Mouse (Mus musculus): ENCODE results near the gene Cd164. TPM values are rescaled to one million over a fixed set of nuclear protein-coding genes. Genes with fewer than 3 reads are reported as not detected.

The Cd164 gene
- total RNA-seq (2021), result 100 to 1,000 TPM; 182 to 197 TPM

GRCm38 (mm10) chr10:41518981-41519618 is at the start of gene Cd164:
Gene Cd164, plus strand, starts transcription at chr10:41519414.
- intact Hi-C loops (cut with DNase I), result loop anchor here (1.0 to 5.0 kb wide), 3 partner anchors 159 to 288 kb away; partner anchors contain the start of genes Cep57l1 and Sesn1
- peak; percentile 94 for DNase-seq

- intact Hi-C loops (cut with DNase I), result no loop called here
- no peak for DNase-seq
Measured at GRCm38 (mm10) chr10:41470693-41471092, 48.5 kb upstream of the Cd164 start.

- no peak for DNase-seq
- intact Hi-C loops (cut with DNase I), result no loop called here
Measured at GRCm38 (mm10) chr10:41472534-41472933, 46.7 kb upstream of the Cd164 start.

GRCm38 (mm10) chr10:41472962-41473481 is 46.2 kb upstream of the Cd164 start:
- intact Hi-C loops (cut with DNase I), result no loop called here
- no peak for DNase-seq

- intact Hi-C loops (cut with DNase I), result no loop called here
- peak; percentile 87 to 88 for DNase-seq
Measured at GRCm38 (mm10) chr10:41473782-41474468, 45.3 kb upstream of the Cd164 start.

GRCm38 (mm10) chr10:41474981-41475391 is 44.2 kb upstream of the Cd164 start:
- intact Hi-C loops (cut with DNase I), result no loop called here
- peak; percentile 71 to 74 for DNase-seq

- intact Hi-C loops (cut with DNase I), result no loop called here
- DNase-seq, result peak; percentile 82
Measured at GRCm38 (mm10) chr10:41476171-41477017, 42.8 kb upstream of the Cd164 start, which contains the start of gene Mical1. Gene Mical1, plus strand, starts transcription at chr10:41476314.

- intact Hi-C loops (cut with DNase I), result no loop called here
- no peak for DNase-seq
Measured at GRCm38 (mm10) chr10:41477018-41477277, 42.3 kb upstream of the Cd164 start.

GRCm38 (mm10) chr10:41477278-41478181 is 41.7 kb upstream of the Cd164 start:
- peak; percentile 82 to 84 for DNase-seq
- intact Hi-C loops (cut with DNase I), result no loop called here

GRCm38 (mm10) chr10:41479961-41480360 is 39.3 kb upstream of the Cd164 start:
- intact Hi-C loops (cut with DNase I), result no loop called here
- no peak for DNase-seq

GRCm38 (mm10) chr10:41480938-41481880 is 38.0 kb upstream of the Cd164 start:
- intact Hi-C loops (cut with DNase I), result no loop called here
- DNase-seq, result peak in 1 of 2 experiments; percentile 25

GRCm38 (mm10) chr10:41482446-41482845 is 36.8 kb upstream of the Cd164 start:
- intact Hi-C loops (cut with DNase I), result no loop called here
- DNase-seq, result no peak

- intact Hi-C loops (cut with DNase I), result no loop called here
- DNase-seq, result no peak
Measured at GRCm38 (mm10) chr10:41485778-41486177, 33.4 kb upstream of the Cd164 start.

GRCm38 (mm10) chr10:41486506-41487170 is 32.6 kb upstream of the Cd164 start:
- no peak for DNase-seq
- intact Hi-C loops (cut with DNase I), result no loop called here

GRCm38 (mm10) chr10:41488877-41489276 is 30.3 kb upstream of the Cd164 start:
- intact Hi-C loops (cut with DNase I), result no loop called here
- DNase-seq, result no peak

GRCm38 (mm10) chr10:41489294-41489693 is 29.9 kb upstream of the Cd164 start:
- intact Hi-C loops (cut with DNase I), result no loop called here
- peak; percentile 26 to 31 for DNase-seq

- intact Hi-C loops (cut with DNase I), result no loop called here
- DNase-seq, result peak; percentile 97 to 98
Measured at GRCm38 (mm10) chr10:41489708-41490517, 29.3 kb upstream of the Cd164 start, which contains the start of the genes Smpd2 and Ppil6. Gene Smpd2, minus strand, starts transcription at chr10:41490369. Gene Ppil6, plus strand, starts transcription at chr10:41490439.

- intact Hi-C loops (cut with DNase I), result no loop called here
- DNase-seq, result no peak
Measured at GRCm38 (mm10) chr10:41490518-41490873, 28.7 kb upstream of the Cd164 start.
